Comparison of ENCODE assay signal across 25 mouse cellular contexts in genomic region chr14:76307603-76308002, GRCm38 (mm10).
DNase-seq lines count a peak whose midpoint lies in the region; ATAC-seq and TF ChIP-seq lines count a peak whose summit lies in the region.
"Had no signal": no experiment of that assay in that cellular context is flagged by ENCODE, and none has a peak within 500 bp of the region (broad histone marks: within the 10 kb centered on the region; RNA-seq: fewer than 3 reads in every experiment).

No protein-coding gene starts in this region.

- no peak for ATAC-seq in forebrain, embryonic 14.5 days
- no peak for ATAC-seq in forebrain, postnatal 0 days
- no peak for ATAC-seq in midbrain, postnatal 0 days (ENCODE audit: low FRiP score)
- ATAC-seq in embryonic facial prominence, embryonic 13.5 days (ENCODE audit: insufficient number of reproducible peaks, insufficient read depth, low FRiP score, low TSS enrichment, low read depth) = no peak
- no peak for ATAC-seq in liver, postnatal 0 days
- ATAC-seq: Patski had no signal

- no peak overlapping the region for H3K4me3 ChIP-seq in forebrain, embryonic 14.5 days (ENCODE audit: low read depth, low read length)
- no peak overlapping the region for H3K4me3 ChIP-seq in forebrain, postnatal 0 days (ENCODE audit: low read depth, low read length)
- no peak overlapping the region for H3K4me3 ChIP-seq in midbrain, embryonic 10.5 days
- H3K4me3 ChIP-seq in midbrain, postnatal 0 days (ENCODE audit: low read depth, low read length) = no peak overlapping the region
- H3K4me3 ChIP-seq in embryonic facial prominence, embryonic 13.5 days = no peak overlapping the region
- no peak overlapping the region for H3K4me3 ChIP-seq in liver, postnatal 0 days (ENCODE audit: low read depth, low read length)
- H3K4me3 ChIP-seq in left cerebral cortex, adult 2 months = no peak overlapping the region

- no peaks in the 10 kb centered on the region for H3K36me3 ChIP-seq in forebrain, embryonic 14.5 days (ENCODE audit: control insufficient read depth, insufficient read depth, low read length)
- no peaks in the 10 kb centered on the region for H3K36me3 ChIP-seq in forebrain, postnatal 0 days (ENCODE audit: insufficient read depth)
- no peaks in the 10 kb centered on the region for H3K36me3 ChIP-seq in midbrain, embryonic 10.5 days
- H3K36me3 ChIP-seq in midbrain, postnatal 0 days (ENCODE audit: insufficient read depth, low read length) = no peaks in the 10 kb centered on the region
- H3K36me3 ChIP-seq in embryonic facial prominence, embryonic 13.5 days = no peaks in the 10 kb centered on the region
- H3K36me3 ChIP-seq in liver, postnatal 0 days (replicated peaks; ENCODE audit: insufficient read depth, low read length) = no peaks in the 10 kb centered on the region
- H3K36me3 ChIP-seq: embryonic facial prominence, embryonic 15.5 days; G1E; heart, embryonic 12.5 days; heart, embryonic 15.5 days had no signal

- H3K9ac ChIP-seq in forebrain, embryonic 14.5 days (ENCODE audit: low read length) = no peak overlapping the region
- H3K9ac ChIP-seq in forebrain, postnatal 0 days = no peak overlapping the region
- no peak overlapping the region for H3K9ac ChIP-seq in midbrain, postnatal 0 days (replicated peaks; ENCODE audit: low read length, poor library complexity, severe bottlenecking)
- no peak overlapping the region for H3K9ac ChIP-seq in embryonic facial prominence, embryonic 13.5 days
- H3K9ac ChIP-seq in liver, postnatal 0 days (replicated peaks) = no peak overlapping the region
- H3K9ac ChIP-seq: embryonic facial prominence, embryonic 15.5 days; heart, embryonic 12.5 days; heart, embryonic 15.5 days had no signal

- H3K4me2 ChIP-seq in forebrain, embryonic 14.5 days (ENCODE audit: low read length) = no peak overlapping the region
- no peak overlapping the region for H3K4me2 ChIP-seq in forebrain, postnatal 0 days (ENCODE audit: low read depth)
- H3K4me2 ChIP-seq in midbrain, postnatal 0 days (ENCODE audit: low read depth, low read length, poor library complexity, severe bottlenecking) = no peak overlapping the region
- no peak overlapping the region for H3K4me2 ChIP-seq in embryonic facial prominence, embryonic 13.5 days
- H3K4me2 ChIP-seq in liver, postnatal 0 days (ENCODE audit: low read depth, low read length) = no peak overlapping the region

- no peak for DNase-seq in forebrain, embryonic 14.5 days (ENCODE audit: low spot score)
- DNase-seq in forebrain, postnatal 0 days = no peak
- DNase-seq in midbrain, embryonic 10.5 days (ENCODE audit: low spot score) = no peak
- DNase-seq in midbrain, postnatal 0 days (ENCODE audit: low spot score) = no peak
- no peak for DNase-seq in liver, postnatal 0 days
- DNase-seq in left cerebral cortex, adult 2 months (ENCODE audit: extremely low spot score in 1 of 2, low spot score in 2 of 2) = no peak
- DNase-seq: adrenal gland, postnatal 10 days; adrenal gland, postnatal 36 days; B cell, adult 2 months; cerebellum, adult 18-20 months; cerebellum, adult 9-10 months; cerebellum, postnatal 14 days; gastrocnemius, postnatal 25 days; heart, adult 18-20 months; heart, postnatal 10 days; heart, postnatal 36 days had no signal

- intact Hi-C loops in left cerebral cortex, adult 2 months (cut with DNase I) = no loop called here

- H3K9me3 ChIP-seq in forebrain, embryonic 14.5 days (replicated peaks; ENCODE audit: control insufficient read depth, low read length) = no peaks in the 10 kb centered on the region
- no peaks in the 10 kb centered on the region for H3K9me3 ChIP-seq in forebrain, postnatal 0 days (ENCODE audit: low read length)
- no peaks in the 10 kb centered on the region for H3K9me3 ChIP-seq in midbrain, embryonic 10.5 days (replicated peaks)
- no peaks in the 10 kb centered on the region for H3K9me3 ChIP-seq in midbrain, postnatal 0 days (ENCODE audit: low read length)
- H3K9me3 ChIP-seq in embryonic facial prominence, embryonic 13.5 days = no peaks in the 10 kb centered on the region
- no peaks in the 10 kb centered on the region for H3K9me3 ChIP-seq in liver, postnatal 0 days (ENCODE audit: low read length)
- H3K9me3 ChIP-seq: embryonic facial prominence, embryonic 15.5 days; forebrain, embryonic 13.5 days; heart, embryonic 12.5 days; heart, embryonic 15.5 days had no signal

- H3K27ac ChIP-seq in forebrain, embryonic 14.5 days (ENCODE audit: low read depth, low read length) = peak overlapping the region; percentile 40; the same call in 1 of the 2 replicates
- H3K27ac ChIP-seq in forebrain, postnatal 0 days (ENCODE audit: low read depth, low read length) = no peak overlapping the region
- peak overlapping the region; percentile 83; the same call in 1 of the 2 replicates for H3K27ac ChIP-seq in midbrain, embryonic 10.5 days (replicated peaks)
- no peak overlapping the region for H3K27ac ChIP-seq in midbrain, postnatal 0 days (ENCODE audit: low read depth, low read length)
- peak overlapping the region; percentile 80 for H3K27ac ChIP-seq in embryonic facial prominence, embryonic 13.5 days
- no peak overlapping the region for H3K27ac ChIP-seq in liver, postnatal 0 days (ENCODE audit: low read depth)
- H3K27ac ChIP-seq in left cerebral cortex, adult 2 months = no peak overlapping the region
- H3K27ac ChIP-seq: embryonic facial prominence, embryonic 15.5 days; heart, embryonic 15.5 days; hindbrain, embryonic 14.5 days had no signal

- H3K27me3 ChIP-seq in forebrain, embryonic 14.5 days (replicated peaks; ENCODE audit: control insufficient read depth, insufficient read depth, low read length) = no peaks in the 10 kb centered on the region
- H3K27me3 ChIP-seq in forebrain, postnatal 0 days (ENCODE audit: insufficient read depth, low read length) = no peaks in the 10 kb centered on the region
- H3K27me3 ChIP-seq in midbrain, embryonic 10.5 days (ENCODE audit: low read depth, poor library complexity, severe bottlenecking) = no peaks in the 10 kb centered on the region
- H3K27me3 ChIP-seq in midbrain, postnatal 0 days (ENCODE audit: insufficient read depth, low read length) = no peaks in the 10 kb centered on the region
- H3K27me3 ChIP-seq in embryonic facial prominence, embryonic 13.5 days = no peaks in the 10 kb centered on the region
- H3K27me3 ChIP-seq in liver, postnatal 0 days (ENCODE audit: insufficient read depth, low read length) = no peaks in the 10 kb centered on the region
- H3K27me3 ChIP-seq: CH12.LX; embryonic facial prominence, embryonic 15.5 days; forebrain, embryonic 13.5 days; heart, embryonic 15.5 days; Patski had no signal

- no peak for TF ChIP-seq EP300 in liver, postnatal 0 days (IDR thresholded peaks at IDR 0.05; ENCODE audit: low read depth)

- WGBS in forebrain, embryonic 14.5 days = 55% methylated on average over 2 of the region's 2 CpGs
- 47% methylated on average over 2 of the region's 2 CpGs for WGBS in forebrain, postnatal 0 days
- WGBS in midbrain, embryonic 10.5 days = 80% methylated on average over 2 of the region's 2 CpGs
- WGBS in midbrain, postnatal 0 days = 60% methylated on average over 2 of the region's 2 CpGs
- 59% methylated on average over 2 of the region's 2 CpGs for WGBS in embryonic facial prominence, embryonic 13.5 days
- 68% methylated on average over 2 of the region's 2 CpGs for WGBS in liver, postnatal 0 days (ENCODE audit: insufficient replicate concordance)

- H3K4me1 ChIP-seq in forebrain, embryonic 14.5 days (ENCODE audit: control insufficient read depth, insufficient read depth, low read length) = peaks cover 12% of the 10 kb centered on the region
- H3K4me1 ChIP-seq in forebrain, postnatal 0 days (ENCODE audit: insufficient read depth) = peaks cover 9% of the 10 kb centered on the region
- peaks cover 13% of the 10 kb centered on the region for H3K4me1 ChIP-seq in midbrain, embryonic 10.5 days
- no peaks in the 10 kb centered on the region for H3K4me1 ChIP-seq in midbrain, postnatal 0 days (ENCODE audit: insufficient read depth, low read length)
- peaks cover 21% of the 10 kb centered on the region for H3K4me1 ChIP-seq in embryonic facial prominence, embryonic 13.5 days
- no peaks in the 10 kb centered on the region for H3K4me1 ChIP-seq in liver, postnatal 0 days (ENCODE audit: insufficient read depth)

- TF ChIP-seq CTCF in forebrain, postnatal 0 days (IDR thresholded peaks at IDR 0.05; ENCODE audit: low read depth) = no peak
- no peak for TF ChIP-seq CTCF in midbrain, postnatal 0 days (IDR thresholded peaks at IDR 0.05)
- TF ChIP-seq CTCF in liver, postnatal 0 days (IDR thresholded peaks at IDR 0.05; ENCODE audit: low read depth) = no peak
- TF ChIP-seq CTCF in left cerebral cortex, adult 2 months (IDR thresholded peaks at IDR 0.05) = no peak

Comparison
In these comparisons a context has a peak if more than half of its experiments do, and no peak if none do; other contexts are left out.
1. H3K27ac ChIP-seq: peak in forebrain, embryonic 14.5 days (single experiment), midbrain, embryonic 10.5 days (single experiment) and embryonic facial prominence, embryonic 13.5 days (single experiment); none in forebrain, postnatal 0 days (single experiment), midbrain, postnatal 0 days (single experiment), liver, postnatal 0 days (single experiment) and left cerebral cortex, adult 2 months (single experiment).